Mouse (Mus musculus): Measurements from ENCODE around the gene Neurl2. TPM values are rescaled to one million over a fixed set of nuclear protein-coding genes. Genes with fewer than 3 reads are reported as not detected.
"Not testable (repeated sequence)": the region's sequence is repeated elsewhere in the genome, so short reads cannot be mapped to it uniquely, and the experiment has no call there.

Neurl2 gene
- total RNA-seq (2021): 1 to 10 TPM; 3.9 to 4.1 TPM
- long read RNA-seq, experiment 1, partial matches to known transcripts: 0 of 3 reads
- long read RNA-seq, experiment 1, other reads (novel, unspliced or antisense): 1 of 3 reads
- long read RNA-seq, experiment 2, transcript Neurl2-201 (2 exons, 1,014 nt): major isoform, 7 of 7 reads
- long read RNA-seq, experiment 2, partial matches to known transcripts: 0 of 7 reads
- long read RNA-seq, experiment 2, other reads (novel, unspliced or antisense): 0 of 7 reads

- peak; percentile 94 to 95 for DNase-seq (ENCODE audit: low spot score in 2 of 2)
Observed at GRCm38 (mm10) chr2:164833314-164833959, at the start of gene Neurl2. Gene Neurl2, minus strand, starts transcription at chr2:164833456.

GRCm38 (mm10) chr2:164882619-164883018, 49.4 kb upstream of the Neurl2 start:
- DNase-seq (ENCODE audit: low spot score in 2 of 2): no peak

GRCm38 (mm10) chr2:164879568-164880277, 46.5 kb upstream of the Neurl2 start:
- DNase-seq (ENCODE audit: low spot score in 2 of 2): peak; percentile 91 to 95

- peak; percentile 93 to 94 for DNase-seq (ENCODE audit: low spot score in 2 of 2)
Observed at GRCm38 (mm10) chr2:164879228-164879567, 45.9 kb upstream of the Neurl2 start, which contains the start of gene Pcif1. Gene Pcif1, plus strand, starts transcription at chr2:164879304.

GRCm38 (mm10) chr2:164878509-164879227, 45.4 kb upstream of the Neurl2 start:
- no peak for DNase-seq (ENCODE audit: low spot score in 2 of 2)

- not testable (repeated sequence) for DNase-seq (ENCODE audit: low spot score in 2 of 2)
Observed at GRCm38 (mm10) chr2:164877376-164878215, 44.3 kb upstream of the Neurl2 start.

GRCm38 (mm10) chr2:164875648-164876047, 42.4 kb upstream of the Neurl2 start:
- DNase-seq (ENCODE audit: low spot score in 2 of 2): not testable (repeated sequence)

- DNase-seq (ENCODE audit: low spot score in 2 of 2): no peak
Observed at GRCm38 (mm10) chr2:164874239-164874769, 41.0 kb upstream of the Neurl2 start.

- no peak for DNase-seq (ENCODE audit: low spot score in 2 of 2)
Observed at GRCm38 (mm10) chr2:164873621-164874020, 40.4 kb upstream of the Neurl2 start.

GRCm38 (mm10) chr2:164871602-164872303, 38.5 kb upstream of the Neurl2 start:
- DNase-seq (ENCODE audit: low spot score in 2 of 2): no peak

GRCm38 (mm10) chr2:164868491-164868890, 35.2 kb upstream of the Neurl2 start:
- DNase-seq (ENCODE audit: low spot score in 2 of 2): no peak

- no peak for DNase-seq (ENCODE audit: low spot score in 2 of 2)
Observed at GRCm38 (mm10) chr2:164867566-164867965, 34.3 kb upstream of the Neurl2 start.

- DNase-seq (ENCODE audit: low spot score in 2 of 2): no peak
Observed at GRCm38 (mm10) chr2:164866741-164867551, 33.7 kb upstream of the Neurl2 start.

- DNase-seq (ENCODE audit: low spot score in 2 of 2): no peak
Observed at GRCm38 (mm10) chr2:164864593-164864992, 31.3 kb upstream of the Neurl2 start.

GRCm38 (mm10) chr2:164863411-164863810, 30.2 kb upstream of the Neurl2 start:
- not testable (repeated sequence) for DNase-seq (ENCODE audit: low spot score in 2 of 2)

- DNase-seq (ENCODE audit: low spot score in 2 of 2): no peak
Observed at GRCm38 (mm10) chr2:164862179-164862861, 29.1 kb upstream of the Neurl2 start.

GRCm38 (mm10) chr2:164861094-164861493, 27.8 kb upstream of the Neurl2 start:
- no peak for DNase-seq (ENCODE audit: low spot score in 2 of 2)
